9 mouse cellular contexts compared by ENCODE assay signal in genomic region chr5:122652506-122652905, GRCm38 (mm10). TPM values are rescaled to one million over a fixed set of nuclear protein-coding genes. Genes with fewer than 3 reads are reported as not detected.
DNase-seq lines count a peak whose midpoint lies in the region; ATAC-seq lines count a peak whose summit lies in the region.
"Had no signal": no experiment of that assay in that cellular context is flagged by ENCODE, and none has a peak within 500 bp of the region (broad histone marks: within the 10 kb centered on the region; RNA-seq: fewer than 3 reads in every experiment).

No protein-coding gene starts in this region.

- peak overlapping the region; percentile 76 for H3K27ac ChIP-seq in heart, embryonic 13.5 days (replicated peaks)
- H3K27ac ChIP-seq in midbrain, embryonic 14.5 days (replicated peaks; ENCODE audit: low read depth, low read length), result peak overlapping the region; percentile 84

- H3K9ac ChIP-seq in heart, embryonic 13.5 days, result peak overlapping the region; percentile 62
- no peak overlapping the region for H3K9ac ChIP-seq in midbrain, embryonic 14.5 days (replicated peaks; ENCODE audit: low read length)

- no peaks in the 10 kb centered on the region for H3K9me3 ChIP-seq in heart, embryonic 13.5 days
- no peaks in the 10 kb centered on the region for H3K9me3 ChIP-seq in midbrain, embryonic 14.5 days (ENCODE audit: control insufficient read depth, low read length)

- WGBS in heart, embryonic 13.5 days, result 18% methylated on average over 7 of the region's 7 CpGs
- WGBS in midbrain, embryonic 14.5 days, result 73% methylated on average over 7 of the region's 7 CpGs

- H3K4me1 ChIP-seq in heart, embryonic 13.5 days, result peaks cover 35% of the 10 kb centered on the region
- H3K4me1 ChIP-seq in midbrain, embryonic 14.5 days (ENCODE audit: control insufficient read depth, insufficient read depth, low read length), result peaks cover 28% of the 10 kb centered on the region

- H3K4me2 ChIP-seq in heart, embryonic 13.5 days, result peak overlapping the region; percentile 40
- H3K4me2 ChIP-seq in midbrain, embryonic 14.5 days (ENCODE audit: low read length), result no peak overlapping the region

- H3K27me3 ChIP-seq in heart, embryonic 13.5 days (replicated peaks), result no peaks in the 10 kb centered on the region
- H3K27me3 ChIP-seq in midbrain, embryonic 14.5 days (ENCODE audit: control insufficient read depth, insufficient read depth, low read length), result no peaks in the 10 kb centered on the region

- DNase-seq in heart, adult 8-10 months (ENCODE audit: low spot score), result no peak
- DNase-seq in heart, postnatal 10 days, result peak; percentile 27 to 46
- DNase-seq in midbrain, embryonic 14.5 days, result no peak
- no peak for DNase-seq in urinary bladder, adult 2 months (ENCODE audit: low spot score)
- DNase-seq in gastrocnemius, adult 18-20 months (ENCODE audit: low spot score), result no peak
- DNase-seq in ovary, postnatal 14 days (ENCODE audit: low spot score), result no peak
- DNase-seq: gastrocnemius, postnatal 36 days had no signal

- ATAC-seq in heart, embryonic 13.5 days (ENCODE audit: extremely low read depth, insufficient number of reproducible peaks, low FRiP score, low TSS enrichment), result peak; percentile 66; the same call in 1 of the 2 replicates
- peak; percentile 50 for ATAC-seq in activated CD4-positive, CD25-positive, alpha-beta regulatory T cell, adult 4 months
- ATAC-seq in midbrain, embryonic 14.5 days (ENCODE audit: low FRiP score, low TSS enrichment), result no peak

- H3K36me3 ChIP-seq in heart, embryonic 13.5 days, result no peaks in the 10 kb centered on the region
- H3K36me3 ChIP-seq in midbrain, embryonic 14.5 days (ENCODE audit: control insufficient read depth, insufficient read depth, low read length), result no peaks in the 10 kb centered on the region

- no peak overlapping the region for H3K4me3 ChIP-seq in heart, embryonic 13.5 days
- H3K4me3 ChIP-seq in midbrain, embryonic 14.5 days (replicated peaks; ENCODE audit: low read depth, low read length), result no peak overlapping the region

- intact Hi-C loops in heart, postnatal 10 days (cut with DNase I), result no loop called here

RNA-seq across cellular contexts. Expression of gene P2rx7, which starts 8.8 kb away (rescaled TPM):
- polyA plus RNA-seq in heart, embryonic 13.5 days (2015; fragmentation: Nextera tagmentation; extraction: Ambion mirVana), result 1.3 and 1.6 TPM in 2 replicates
- total RNA-seq in heart, adult 8-10 months (2022), result 1 to 10 TPM; 3.1 to 3.6 (median 3.4) TPM
- polyA plus RNA-seq in activated CD4-positive, CD25-positive, alpha-beta regulatory T cell, adult 4 months (2017; shearing (Covaris generic)), result 10 to 100 TPM; 62.3 to 85.8 TPM
- total RNA-seq in heart, postnatal 10 days (2021), result 1 to 10 TPM; 3.5 to 5.2 TPM
- 3.2 and 3.9 TPM in 2 replicates for polyA plus RNA-seq in midbrain, embryonic 14.5 days (2014; fragmentation: Nextera tagmentation; extraction: Ambion mirVana)
- polyA plus RNA-seq in urinary bladder, adult 2 months (2012; rRNA removed), result 24.1 and 27.1 TPM in 2 replicates
- total RNA-seq in gastrocnemius, adult 18-20 months (2021), result 1 to 10 TPM; 1.3 to 1.5 TPM

RNA-seq across cellular contexts. Expression of gene Ift81, which starts 38.2 kb away (rescaled TPM):
- 23.8 and 30.7 TPM in 2 replicates for polyA plus RNA-seq in heart, embryonic 13.5 days (2015; fragmentation: Nextera tagmentation; extraction: Ambion mirVana)
- 10 to 100 TPM; 64.5 to 96.2 (median 80.6) TPM for total RNA-seq in heart, adult 8-10 months (2022)
- polyA plus RNA-seq in activated CD4-positive, CD25-positive, alpha-beta regulatory T cell, adult 4 months (2017; shearing (Covaris generic)), result 1 to 10 TPM; 2.1 to 6.2 TPM
- total RNA-seq in heart, postnatal 10 days (2021), result 10 to 100 TPM; 51.7 to 53.1 TPM
- polyA plus RNA-seq in midbrain, embryonic 14.5 days (2014; fragmentation: Nextera tagmentation; extraction: Ambion mirVana), result 56.2 and 64.4 TPM in 2 replicates
- 13.2 TPM in 2 replicates for polyA plus RNA-seq in urinary bladder, adult 2 months (2012; rRNA removed)
- 1 to 10 TPM; 3.4 to 4.7 TPM for total RNA-seq in gastrocnemius, adult 18-20 months (2021)

RNA-seq across cellular contexts. Expression of gene P2rx4, which starts 54.8 kb away (rescaled TPM):
- 14.4 and 18.8 TPM in 2 replicates for polyA plus RNA-seq in heart, embryonic 13.5 days (2015; fragmentation: Nextera tagmentation; extraction: Ambion mirVana)
- total RNA-seq in heart, adult 8-10 months (2022), result 10 to 100 TPM; 16.2 to 19.3 (median 18.5) TPM
- polyA plus RNA-seq in activated CD4-positive, CD25-positive, alpha-beta regulatory T cell, adult 4 months (2017; shearing (Covaris generic)), result 10 to 100 TPM; 27.6 to 32.1 TPM
- total RNA-seq in heart, postnatal 10 days (2021), result 10 to 100 TPM; 17.3 to 17.6 TPM
- polyA plus RNA-seq in midbrain, embryonic 14.5 days (2014; fragmentation: Nextera tagmentation; extraction: Ambion mirVana), result 10.7 and 13.6 TPM in 2 replicates
- polyA plus RNA-seq in urinary bladder, adult 2 months (2012; rRNA removed), result 42.4 and 44.3 TPM in 2 replicates
- 1 to 10 TPM; 3.8 to 5.3 TPM for total RNA-seq in gastrocnemius, adult 18-20 months (2021)

Comparison
In these comparisons a context has a peak if more than half of its experiments do, and no peak if none do; other contexts are left out.
1. DNase-seq: peak in heart, postnatal 10 days (2 of 2); none in heart, adult 8-10 months (single experiment), midbrain, embryonic 14.5 days (single experiment), urinary bladder, adult 2 months (single experiment), gastrocnemius, adult 18-20 months (single experiment) and ovary, postnatal 14 days (single experiment).